Mouse (Mus musculus): Measurements from ENCODE around the gene Lysmd3. TPM values are rescaled to one million over a fixed set of nuclear protein-coding genes. Genes with fewer than 3 reads are reported as not detected.
A peak's percentile ranks its signal among the peaks of the same experiment; 100 is the strongest.
"Not testable (repeated sequence)": the region's sequence is repeated elsewhere in the genome, so short reads cannot be mapped to it uniquely, and the experiment has no call there.

Lysmd3 gene
- total RNA-seq (2021), result 1 to 10 TPM; 5.1 to 5.6 TPM
- long read RNA-seq, experiment 1, full-length matches to known transcripts, result 6 of 8 reads
- long read RNA-seq, experiment 1, partial matches to known transcripts, result 0 of 8 reads
- long read RNA-seq, experiment 1, other reads (novel, unspliced or antisense), result 2 of 8 reads
- long read RNA-seq, experiment 2, full-length matches to known transcripts, result 9 of 10 reads
- long read RNA-seq, experiment 2, partial matches to known transcripts, result 0 of 10 reads
- long read RNA-seq, experiment 2, other reads (novel, unspliced or antisense), result 1 of 10 reads

- DNase-seq (ENCODE audit: low spot score), result peak; percentile 90
These were observed at the start of gene Lysmd3 for GRCm38 (mm10) chr13:81657351-81658052. Gene Lysmd3 (plus strand): TSS chr13:81657663.

- DNase-seq (ENCODE audit: low spot score), result no peak
These were observed 47.1 kb upstream of the Lysmd3 start for GRCm38 (mm10) chr13:81610349-81610748.

GRCm38 (mm10) chr13:81627861-81628260 is 29.6 kb upstream of the Lysmd3 start:
- DNase-seq (ENCODE audit: low spot score), result not testable (repeated sequence)

- DNase-seq (ENCODE audit: low spot score), result no peak
These were observed 28.8 kb upstream of the Lysmd3 start for GRCm38 (mm10) chr13:81628631-81629190.

GRCm38 (mm10) chr13:81629395-81629794 is 28.1 kb upstream of the Lysmd3 start:
- DNase-seq (ENCODE audit: low spot score), result no peak

- no peak for DNase-seq (ENCODE audit: low spot score)
These were observed 26.9 kb upstream of the Lysmd3 start for GRCm38 (mm10) chr13:81630566-81630965.

- DNase-seq (ENCODE audit: low spot score), result no peak
These were observed 24.6 kb upstream of the Lysmd3 start, which contains the start of gene Adgrv1 for GRCm38 (mm10) chr13:81632720-81633415. Gene Adgrv1 (minus strand): TSS chr13:81633154.

- DNase-seq (ENCODE audit: low spot score), result no peak
These were observed 17.8 kb upstream of the Lysmd3 start for GRCm38 (mm10) chr13:81639624-81640023.

GRCm38 (mm10) chr13:81640881-81641280 is 16.6 kb upstream of the Lysmd3 start:
- no peak for DNase-seq (ENCODE audit: low spot score)

- DNase-seq (ENCODE audit: low spot score), result peak; percentile 24
These were observed 16.0 kb upstream of the Lysmd3 start for GRCm38 (mm10) chr13:81641289-81642045.

GRCm38 (mm10) chr13:81642491-81643149 is 14.8 kb upstream of the Lysmd3 start:
- DNase-seq (ENCODE audit: low spot score), result no peak

GRCm38 (mm10) chr13:81644047-81644565 is 13.4 kb upstream of the Lysmd3 start:
- no peak for DNase-seq (ENCODE audit: low spot score)

GRCm38 (mm10) chr13:81646348-81646747 is 11.1 kb upstream of the Lysmd3 start:
- DNase-seq (ENCODE audit: low spot score), result no peak

GRCm38 (mm10) chr13:81650382-81650781 is 7.1 kb upstream of the Lysmd3 start:
- not testable (repeated sequence) for DNase-seq (ENCODE audit: low spot score)

- no peak for DNase-seq (ENCODE audit: low spot score)
These were observed 1.2 kb upstream of the Lysmd3 start for GRCm38 (mm10) chr13:81656091-81656850.

GRCm38 (mm10) chr13:81657008-81657350 is 484 bp upstream of the Lysmd3 start:
- DNase-seq (ENCODE audit: low spot score), result no peak

GRCm38 (mm10) chr13:81658053-81658752 is 740 bp downstream of the Lysmd3 start:
- DNase-seq (ENCODE audit: low spot score), result no peak

GRCm38 (mm10) chr13:81663566-81664330 is 6.3 kb downstream of the Lysmd3 start:
- DNase-seq (ENCODE audit: low spot score), result no peak

Measured in gastrocnemius, adult 18-20 months (tissue).